Mouse (Mus musculus) megakaryocyte, embryonic 14.5 days (primary cell): ENCODE measurements around the gene Thoc5. TPM values are rescaled to one million over a fixed set of nuclear protein-coding genes. Genes with fewer than 3 reads are reported as not detected.

Source experiments
- H3K27me3 ChIP-seq: replicated peaks from 2 replicates; pipeline ENCODE3; 2012; ENCODE audit warnings: inconsistent platforms
- H3K36me3 ChIP-seq: replicated peaks from 2 replicates; pipeline ENCODE3; 2012; ENCODE audit warnings: low read length, inconsistent platforms, mixed read lengths
- H3K4me1 ChIP-seq: 2 replicates; pipeline ENCODE4 v1.6.1; 2012; ENCODE audit warnings: inconsistent platforms
- H3K4me3 ChIP-seq: replicated peaks from 2 replicates; pipeline ENCODE3; 2012; ENCODE audit warnings: moderate library complexity, mild to moderate bottlenecking, inconsistent platforms
- H3K9me3 ChIP-seq: 2 replicates; pipeline ENCODE4 v1.6.1; 2012; ENCODE audit warnings: inconsistent platforms
- FLI1 ChIP-seq: IDR thresholded peaks from 2 replicates; pipeline ENCODE4 v1.6.1; 2012; ENCODE audit warnings: low read length, inconsistent platforms, mixed read lengths
- GATA1 ChIP-seq: IDR thresholded peaks from 3 replicates; pipeline ENCODE4 v1.6.1; 2012; ENCODE audit warnings: mixed read lengths, low read length, inconsistent platforms, borderline replicate concordance
- polyA plus RNA-seq: library from polyadenylated mRNA; stranded (reverse); fragments of >175 nt; gene quantifications from 2 replicates; pipeline ENCODE4 v1.2.3, GENCODE M21; 2012; ENCODE audit warnings: low replicate concordance; ENCODE audit not compliant: insufficient read depth

Gene Thoc5
- polyA plus RNA-seq, 1 experiment, result 3.9 TPM

- Histone ChIP-seq H3K4me1 (peaks cover 11% of the 10 kb centered on the region), H3K36me3 (no peaks in the 10 kb centered on the region), H3K4me3 (no peak overlapping the region), H3K27me3 (peaks cover 46% of the 10 kb centered on the region), H3K9me3 (no peaks in the 10 kb centered on the region)
- TF ChIP-seq GATA1 (no peak), FLI1 (no peak)
Observed at GRCm38 (mm10) chr11:4861816-4862604, 33.1 kb upstream of the Thoc5 start.

- Histone ChIP-seq H3K9me3 (no peaks in the 10 kb centered on the region), H3K27me3 (peaks cover 42% of the 10 kb centered on the region), H3K4me1 (peaks cover 11% of the 10 kb centered on the region), H3K4me3 (no peak overlapping the region), H3K36me3 (no peaks in the 10 kb centered on the region)
- TF ChIP-seq FLI1 (no peak), GATA1 (no peak)
Observed at GRCm38 (mm10) chr11:4862730-4863129, 32.4 kb upstream of the Thoc5 start.

GRCm38 (mm10) chr11:4865645-4866251, 29.4 kb upstream of the Thoc5 start:
- H3K36me3 ChIP-seq, result no peaks in the 10 kb centered on the region
- H3K9me3 ChIP-seq, result no peaks in the 10 kb centered on the region
- peaks cover 16% of the 10 kb centered on the region for H3K4me1 ChIP-seq
- H3K4me3 ChIP-seq, result no peak overlapping the region
- H3K27me3 ChIP-seq, result peaks cover 30% of the 10 kb centered on the region
- TF ChIP-seq FLI1 (no peak), GATA1 (no peak)

GRCm38 (mm10) chr11:4873755-4874475, 21.2 kb upstream of the Thoc5 start, which contains the start of gene Nipsnap1:
Gene Nipsnap1, plus strand, starts transcription at chr11:4873951.
- TF ChIP-seq GATA1, result no peak
- Histone ChIP-seq H3K4me1 (peaks cover 18% of the 10 kb centered on the region), H3K9me3 (peaks cover 3% of the 10 kb centered on the region)

GRCm38 (mm10) chr11:4874551-4874950, 20.6 kb upstream of the Thoc5 start:
- peak overlapping the region; percentile 94 for H3K4me3 ChIP-seq
- TF ChIP-seq FLI1 (no peak), GATA1 (no peak)
- peaks cover 5% of the 10 kb centered on the region for H3K27me3 ChIP-seq
- no peaks in the 10 kb centered on the region for H3K36me3 ChIP-seq
- H3K4me1 ChIP-seq, result peaks cover 19% of the 10 kb centered on the region
- peaks cover 3% of the 10 kb centered on the region for H3K9me3 ChIP-seq

More at GRCm38 (mm10) chr11:4873755-4874475, 21.2 kb upstream of the Thoc5 start, which contains the start of gene Nipsnap1:
- peaks cover 5% of the 10 kb centered on the region for H3K27me3 ChIP-seq
- peak within 1 kb of the TSS; percentile 94 for H3K4me3 ChIP-seq
- H3K36me3 ChIP-seq, result no peaks in the 10 kb centered on the region

- no peaks in the 10 kb centered on the region for H3K9me3 ChIP-seq
- TF ChIP-seq FLI1, result no peak
- TF ChIP-seq GATA1, result no peak
- H3K4me3 ChIP-seq, result no peak overlapping the region
- H3K27me3 ChIP-seq, result no peaks in the 10 kb centered on the region
- peaks cover 18% of the 10 kb centered on the region for H3K4me1 ChIP-seq
- H3K36me3 ChIP-seq, result peaks cover 16% of the 10 kb centered on the region
Observed at GRCm38 (mm10) chr11:4881087-4881486, 14.0 kb upstream of the Thoc5 start.

GRCm38 (mm10) chr11:4882892-4883627, 12.1 kb upstream of the Thoc5 start:
- no peaks in the 10 kb centered on the region for H3K9me3 ChIP-seq
- TF ChIP-seq FLI1, result no peak
- no peak for TF ChIP-seq GATA1
- H3K4me1 ChIP-seq, result peaks cover 18% of the 10 kb centered on the region
- peaks cover 18% of the 10 kb centered on the region for H3K36me3 ChIP-seq
- no peak overlapping the region for H3K4me3 ChIP-seq
- H3K27me3 ChIP-seq, result no peaks in the 10 kb centered on the region

- Histone ChIP-seq H3K4me3 (no peak overlapping the region), H3K9me3 (no peaks in the 10 kb centered on the region), H3K27me3 (no peaks in the 10 kb centered on the region), H3K36me3 (peaks cover 41% of the 10 kb centered on the region), H3K4me1 (peaks cover 17% of the 10 kb centered on the region)
- TF ChIP-seq GATA1 (no peak), FLI1 (no peak)
Observed at GRCm38 (mm10) chr11:4885385-4885903, 9.7 kb upstream of the Thoc5 start.

- H3K4me3 ChIP-seq, result no peak overlapping the region
- H3K4me1 ChIP-seq, result peaks cover 4% of the 10 kb centered on the region; the same call in 1 of the 2 replicates
- H3K36me3 ChIP-seq, result peaks cover 50% of the 10 kb centered on the region
- H3K9me3 ChIP-seq, result no peaks in the 10 kb centered on the region
- no peaks in the 10 kb centered on the region for H3K27me3 ChIP-seq
- TF ChIP-seq FLI1, result no peak
- no peak for TF ChIP-seq GATA1
Observed at GRCm38 (mm10) chr11:4886987-4887386, 8.1 kb upstream of the Thoc5 start.
